Mouse (Mus musculus) kidney, adult 2 months (tissue): Measurements from ENCODE around the gene Ccl27a.
"Not testable (repeated sequence)": the region's sequence is repeated elsewhere in the genome, so short reads cannot be mapped to it uniquely, and the experiment has no call there.

Experiments
- CTCF ChIP-seq: fragments of 200-500 bp; conservative IDR thresholded peaks from 2 replicates; pipeline ENCODE4 v1.5.1; 2011; ENCODE audit warnings: low read depth, mild to moderate bottlenecking, control low read depth, low read length, moderate library complexity, mixed read lengths; ENCODE audit not compliant: insufficient read depth, insufficient read length
- POLR2A ChIP-seq: fragments of 200-500 bp; IDR thresholded peaks from one replicate; pipeline ENCODE4 v1.6.1; 2011; ENCODE audit warnings: low read depth, low read length, control low read depth

DNA sequence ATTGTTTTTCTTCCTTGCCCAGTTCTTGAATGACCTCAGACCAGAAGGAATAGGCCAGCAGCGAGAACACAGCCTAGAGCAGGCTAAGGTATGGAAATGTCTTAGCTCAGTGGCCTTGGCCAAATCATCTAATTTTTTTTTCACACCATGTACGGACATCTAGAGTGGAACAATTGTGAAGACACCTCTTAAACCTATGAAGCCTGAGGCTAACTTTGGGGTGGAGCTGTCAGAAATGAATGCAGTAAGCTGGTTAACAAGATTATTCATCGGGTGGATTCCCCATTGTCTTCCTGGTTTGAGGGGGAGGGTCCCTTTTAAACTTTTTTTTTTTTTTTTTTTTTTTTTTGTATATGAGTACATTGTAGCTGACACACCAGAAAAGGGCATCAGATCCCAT, 459 bp upstream of the Ccl27a start:
- TF ChIP-seq POLR2A, CTCF: not testable (repeated sequence)
